Mouse (Mus musculus) bone marrow, adult 2 months (tissue): ENCODE data around the gene Ifnb1.

Experiments
- CTCF ChIP-seq: fragments of 200-500 bp; IDR thresholded peaks from 2 replicates; pipeline ENCODE4 v1.5.1; 2011; ENCODE audit warnings: low read length, control low read depth; ENCODE audit not compliant: control insufficient read depth, insufficient read depth
- POLR2A ChIP-seq: fragments of 200-500 bp; IDR thresholded peaks from 2 replicates; pipeline ENCODE4 v1.6.1; 2011; ENCODE audit warnings: low read depth, mild to moderate bottlenecking, control low read depth, low read length, borderline replicate concordance; ENCODE audit not compliant: control insufficient read depth

DNA sequence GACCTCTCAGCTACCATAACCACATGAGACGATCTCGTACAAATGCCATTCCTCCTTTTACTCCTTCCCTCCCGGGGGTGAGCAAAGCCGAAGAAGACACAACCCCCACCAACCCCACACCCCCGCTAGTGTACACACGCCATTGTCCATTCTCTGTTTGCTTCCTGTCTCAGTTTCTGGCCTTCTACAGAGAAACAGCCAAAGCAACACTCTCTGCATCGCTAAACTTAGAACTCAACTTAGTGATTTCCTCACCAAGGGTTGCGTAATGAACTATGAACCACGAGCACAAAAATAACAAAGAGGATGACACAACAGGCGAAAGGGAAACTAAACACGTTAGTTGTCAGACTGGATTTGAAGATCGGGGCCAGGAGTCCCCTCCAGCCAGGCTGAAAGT lies 14.8 kb upstream of the Ifnb1 start:
- no peak for TF ChIP-seq POLR2A
- TF ChIP-seq CTCF, result no peak
